Mouse (Mus musculus) spleen, embryonic (tissue): ENCODE data around the gene Ubox5.

Experiments used
- CTCF ChIA-PET: fragments of 350-600 bp; sonication (Branson Sonifier 250); formaldehyde crosslinking; loops from one replicate; lab custom pipeline; 2022; lab: Charles Lee

Gene Ubox5

GRCm38 (mm10) chr2:130629839-130630203 lies at the start of gene Ubox5, which contains the start of gene Fastkd5:
Gene Ubox5 (minus strand): TSS chr2:130630038.
Gene Fastkd5 (minus strand): TSS chr2:130630027.
- CTCF ChIA-PET = no interaction called here

- CTCF ChIA-PET = no interaction called here
Measured at GRCm38 (mm10) chr2:130679154-130679553, 49.3 kb upstream of the Ubox5 start.

GRCm38 (mm10) chr2:130677211-130677610 lies 47.4 kb upstream of the Ubox5 start:
- CTCF ChIA-PET = no interaction called here

- CTCF ChIA-PET = interaction anchor here (0.7 kb wide), 1 partner anchor 1612 kb away, joined by 3 read pairs; no protein-coding TSS in a partner anchor
Measured at GRCm38 (mm10) chr2:130667559-130667958, 37.7 kb upstream of the Ubox5 start, which contains the start of gene Itpa. Gene Itpa (plus strand): TSS chr2:130667610.

GRCm38 (mm10) chr2:130664102-130664701 lies 34.4 kb upstream of the Ubox5 start, which contains the start of gene Ddrgk1:
Gene Ddrgk1 (minus strand): TSS chr2:130664659.
- CTCF ChIA-PET = no interaction called here

GRCm38 (mm10) chr2:130663342-130663741 lies 33.5 kb upstream of the Ubox5 start:
- CTCF ChIA-PET = no interaction called here

GRCm38 (mm10) chr2:130658530-130658929 lies 28.7 kb upstream of the Ubox5 start:
- CTCF ChIA-PET = no interaction called here

GRCm38 (mm10) chr2:130657541-130657940 lies 27.7 kb upstream of the Ubox5 start:
- CTCF ChIA-PET = no interaction called here

- CTCF ChIA-PET = interaction anchor here (0.6 kb wide), 1 partner anchor 12 kb away, joined by 11 read pairs; no protein-coding TSS in a partner anchor
Measured at GRCm38 (mm10) chr2:130656536-130656935, 26.7 kb upstream of the Ubox5 start.

GRCm38 (mm10) chr2:130655660-130656339 lies 26.0 kb upstream of the Ubox5 start:
- CTCF ChIA-PET = no interaction called here

GRCm38 (mm10) chr2:130653760-130654159 lies 23.9 kb upstream of the Ubox5 start:
- CTCF ChIA-PET = no interaction called here

GRCm38 (mm10) chr2:130653303-130653702 lies 23.5 kb upstream of the Ubox5 start:
- CTCF ChIA-PET = no interaction called here

- CTCF ChIA-PET = interaction anchor here (0.7 kb wide), 1 partner anchor 31 kb away, joined by 3 read pairs; no protein-coding TSS in a partner anchor
Measured at GRCm38 (mm10) chr2:130649028-130649427, 19.2 kb upstream of the Ubox5 start.

GRCm38 (mm10) chr2:130645198-130645597 lies 15.4 kb upstream of the Ubox5 start:
- CTCF ChIA-PET = no interaction called here

- CTCF ChIA-PET = no interaction called here
Measured at GRCm38 (mm10) chr2:130642684-130643369, 13.0 kb upstream of the Ubox5 start, which contains the start of gene Lzts3. Gene Lzts3 (minus strand): TSS chr2:130642803.

GRCm38 (mm10) chr2:130642197-130642660 lies 12.4 kb upstream of the Ubox5 start:
- CTCF ChIA-PET = no interaction called here

GRCm38 (mm10) chr2:130641351-130642025 lies 11.7 kb upstream of the Ubox5 start:
- CTCF ChIA-PET = interaction anchor here (0.6 kb wide), 1 partner anchor 498 kb away, joined by 3 read pairs; no protein-coding TSS in a partner anchor

- CTCF ChIA-PET = no interaction called here
Measured at GRCm38 (mm10) chr2:130639276-130639675, 9.4 kb upstream of the Ubox5 start.

GRCm38 (mm10) chr2:130638101-130638611 lies 8.3 kb upstream of the Ubox5 start:
- CTCF ChIA-PET = no interaction called here

- CTCF ChIA-PET = interaction anchor here (0.5 kb wide), 1 partner anchor 312 kb away, joined by 3 read pairs; no protein-coding TSS in a partner anchor
Measured at GRCm38 (mm10) chr2:130635847-130636246, 6.0 kb upstream of the Ubox5 start.
